Mouse (Mus musculus): ENCODE results near the gene Fabp1.

DNA sequence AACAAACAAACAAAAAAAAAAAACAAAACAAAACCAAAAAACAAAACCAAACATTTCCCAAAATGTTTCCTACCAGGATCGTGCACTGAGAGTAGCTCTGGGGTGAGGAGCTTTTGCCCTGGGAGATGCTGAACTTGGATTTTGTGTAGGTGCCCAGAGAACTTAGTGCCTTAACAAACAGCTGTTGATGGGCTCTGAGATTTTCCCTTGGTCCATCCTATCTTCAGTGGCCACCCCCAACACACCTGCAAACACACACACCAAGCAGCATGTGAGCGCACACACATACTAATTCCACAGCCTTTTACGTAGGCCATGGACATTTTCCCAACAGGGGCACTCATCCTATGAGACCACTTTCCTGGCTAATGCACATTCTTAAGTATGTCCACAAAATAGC lies 12.8 kb downstream of the Fabp1 start:
- TF ChIP-seq CTCF (IDR thresholded peaks at IDR 0.05) (no peak), EP300 (IDR thresholded peaks at IDR 0.05; ENCODE audit: insufficient read depth, low read depth, low read length) (no peak), POLR2A (IDR thresholded peaks at IDR 0.05; ENCODE audit: insufficient read depth, low read depth, low read length) (no peak)

Measured in heart, adult 2 months (tissue).